Mouse (Mus musculus) embryonic facial prominence, embryonic 15.5 days (tissue): ENCODE results near the gene Dhrs9. TPM values are rescaled to one million over a fixed set of nuclear protein-coding genes. Genes with fewer than 3 reads are reported as not detected.
"Not testable (repeated sequence)": the region's sequence is repeated elsewhere in the genome, so short reads cannot be mapped to it uniquely, and the experiment has no call there.

Source experiments
- ATAC-seq: fragments of 200-750 bp; cut with Nextera tagmentation; 2 replicates; pipeline ENCODE4 v1.8.0; 2017; ENCODE audit warnings: low read depth, moderate TSS enrichment; ENCODE audit not compliant: insufficient number of reproducible peaks, low FRiP score, low TSS enrichment
- H3K27ac ChIP-seq: fragments of 300-500 bp; sonication (generic); replicated peaks from 2 replicates; pipeline ENCODE4 v1.5.1; 2015; ENCODE audit warnings: mild to moderate bottlenecking, inconsistent platforms
- H3K27me3 ChIP-seq: fragments of 300-500 bp; sonication (generic); 2 replicates; pipeline ENCODE4 v1.6.1; 2015; ENCODE audit warnings: inconsistent platforms
- H3K36me3 ChIP-seq: fragments of 300-500 bp; sonication (generic); 2 replicates; pipeline ENCODE4 v1.6.1; 2015; ENCODE audit warnings: mild to moderate bottlenecking, inconsistent platforms
- H3K4me1 ChIP-seq: fragments of 300-500 bp; sonication (generic); 2 replicates; pipeline ENCODE4 v1.6.1; 2015; ENCODE audit warnings: inconsistent platforms
- H3K4me2 ChIP-seq: fragments of 300-500 bp; sonication (generic); replicated peaks from 2 replicates; pipeline ENCODE4 v1.6.1; 2015; ENCODE audit warnings: mild to moderate bottlenecking, inconsistent platforms
- H3K4me3 ChIP-seq: fragments of 300-500 bp; sonication (generic); replicated peaks from 2 replicates; pipeline ENCODE4 v1.5.1; 2015; ENCODE audit warnings: mild to moderate bottlenecking, inconsistent platforms
- H3K9ac ChIP-seq: fragments of 300-500 bp; sonication (generic); 2 replicates; pipeline ENCODE4 v1.6.1; 2015; ENCODE audit warnings: inconsistent platforms
- H3K9me3 ChIP-seq: fragments of 300-500 bp; sonication (generic); replicated peaks from 2 replicates; pipeline ENCODE4 v1.6.1; 2016; ENCODE audit warnings: inconsistent platforms
- WGBS: fragments of 180-500 bp; shearing (Covaris S2); methylation state at CpG from one replicate; pipeline ENCODE4 v1.1.7; 2015; 5-methylcytosine and 5-hydroxymethylcytosine counted together
- polyA plus RNA-seq: library from polyadenylated mRNA; unstranded; fragments of >200 nt; fragmentation: Nextera tagmentation; extraction: Ambion mirVana; gene quantifications from 2 replicates; pipeline ENCODE4 v1.2.1, GENCODE M21; 2015

Dhrs9 gene
- polyA plus RNA-seq, result 0.18 and 0.32 TPM in 2 replicates

DNA sequence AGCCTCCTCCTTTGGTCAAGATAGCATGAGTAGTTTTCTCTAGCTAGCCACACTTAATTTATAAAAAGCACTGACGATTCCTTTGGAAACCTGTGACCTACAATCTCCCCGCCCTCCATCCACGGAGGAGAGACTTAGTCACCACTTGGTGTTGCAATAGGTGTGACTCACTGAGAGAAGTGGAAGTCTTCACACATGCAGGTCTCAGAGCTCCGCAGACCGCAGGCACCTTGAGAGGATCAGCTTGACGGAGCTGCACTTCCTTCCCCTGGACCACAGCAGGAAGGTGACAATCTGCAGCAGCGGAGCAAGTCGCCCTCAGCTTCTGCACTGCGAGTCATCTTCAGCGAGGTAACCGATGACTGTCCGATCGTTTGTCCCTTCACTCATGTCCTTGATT is at the start of gene Dhrs9:
Gene Dhrs9, plus strand, starts transcription at position 165 of the 400 bp plus-strand sequence.
- no peak for ATAC-seq
- Histone ChIP-seq H3K9me3 (no peaks in the 10 kb centered on the region), H3K4me1 (no peaks in the 10 kb centered on the region), H3K9ac (no peak within 1 kb of the TSS), H3K27ac (no peak within 1 kb of the TSS), H3K4me3 (no peak within 1 kb of the TSS), H3K27me3 (no peaks in the 10 kb centered on the region), H3K36me3 (no peaks in the 10 kb centered on the region), H3K4me2 (no peak within 1 kb of the TSS)
- 74% methylated on average over 13 of the region's 13 CpGs for WGBS

DNA sequence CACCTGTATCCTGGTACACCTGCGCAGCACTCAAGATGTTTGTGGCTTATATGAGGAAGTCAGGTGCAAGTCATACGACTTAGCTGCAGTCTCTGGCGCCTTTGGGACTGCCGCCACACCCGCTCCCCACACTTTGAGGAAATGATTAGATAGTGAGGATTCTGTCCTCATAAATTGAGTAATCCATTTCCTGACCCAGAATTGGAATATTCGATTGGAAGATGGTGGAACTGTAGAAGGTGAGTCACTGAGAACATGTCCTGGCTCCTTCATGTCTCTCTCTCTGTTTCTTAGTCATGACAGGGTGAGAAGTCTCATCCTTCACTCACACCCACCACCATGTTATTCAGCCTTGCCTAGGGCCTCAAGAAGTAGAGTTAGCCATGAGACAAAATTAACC is 48.7 kb upstream of the Dhrs9 start:
- 80% methylated on average over 6 of the region's 6 CpGs for WGBS

DNA sequence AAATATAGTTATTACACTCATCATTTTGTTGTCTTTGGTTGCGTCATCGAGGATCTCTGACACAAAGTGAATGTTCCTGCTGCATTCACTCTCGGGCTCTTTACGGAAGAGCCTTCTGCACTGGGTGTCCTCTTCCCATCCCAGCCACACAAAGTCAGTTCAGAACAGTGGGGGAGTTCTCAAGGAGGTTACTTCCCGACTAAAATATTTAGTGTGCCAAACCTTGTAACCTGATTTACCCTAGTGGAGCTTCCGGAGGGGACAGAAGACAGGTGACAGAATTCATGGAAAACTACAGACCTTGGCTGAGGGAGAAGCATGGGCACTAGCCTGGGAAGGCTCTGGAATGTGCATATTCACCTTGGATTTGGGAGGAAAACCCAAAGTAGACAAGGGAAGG is 38.7 kb upstream of the Dhrs9 start:
- H3K9me3 ChIP-seq, result no peaks in the 10 kb centered on the region
- no peaks in the 10 kb centered on the region for H3K27me3 ChIP-seq
- no peak overlapping the region for H3K9ac ChIP-seq
- H3K4me3 ChIP-seq, result no peak overlapping the region
- H3K4me2 ChIP-seq, result no peak overlapping the region
- no peaks in the 10 kb centered on the region for H3K4me1 ChIP-seq
- 90% methylated on average over 6 of the region's 6 CpGs for WGBS
- no peak overlapping the region for H3K27ac ChIP-seq
- ATAC-seq, result no peak
- H3K36me3 ChIP-seq, result no peaks in the 10 kb centered on the region

More for the DNA sequence above, 48.7 kb upstream of the Dhrs9 start:
- not testable (repeated sequence) for H3K4me2 ChIP-seq, ATAC-seq, H3K36me3 ChIP-seq, H3K9ac ChIP-seq, H3K4me1 ChIP-seq, H3K27ac ChIP-seq, H3K27me3 ChIP-seq, H3K4me3 ChIP-seq, H3K9me3 ChIP-seq

GRCm38 (mm10) chr2:69342496-69343221 is 37.6 kb upstream of the Dhrs9 start, which contains the start of gene Abcb11:
Gene Abcb11, minus strand, starts transcription at chr2:69342616.
- no peak within 1 kb of the TSS for H3K4me3 ChIP-seq
- no peak within 1 kb of the TSS for H3K27ac ChIP-seq
- ATAC-seq, result no peak
- no peaks in the 10 kb centered on the region for H3K9me3 ChIP-seq
- no peak within 1 kb of the TSS for H3K4me2 ChIP-seq
- H3K27me3 ChIP-seq, result no peaks in the 10 kb centered on the region
- H3K9ac ChIP-seq, result no peak within 1 kb of the TSS
- no peaks in the 10 kb centered on the region for H3K4me1 ChIP-seq
- 80% methylated on average over 9 of the region's 9 CpGs for WGBS
- no peaks in the 10 kb centered on the region for H3K36me3 ChIP-seq

DNA sequence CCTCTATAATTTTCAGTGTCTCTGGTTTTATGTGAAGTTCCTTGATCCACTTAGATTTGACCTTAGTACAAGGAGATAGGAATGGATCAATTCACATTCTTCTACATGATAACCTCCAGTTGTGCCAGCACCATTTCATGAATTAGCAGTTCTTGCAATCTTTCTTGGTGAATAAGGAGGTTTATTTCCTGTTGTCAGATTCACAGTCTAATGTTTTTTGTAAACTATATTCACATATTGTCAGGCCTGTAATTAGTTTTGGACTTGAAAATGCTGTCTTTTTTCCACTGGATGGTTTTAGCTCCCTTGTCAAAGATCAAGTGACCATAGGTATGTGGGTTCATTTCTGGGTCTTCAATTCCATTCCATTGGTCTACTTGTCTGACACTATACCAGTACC is 24.8 kb upstream of the Dhrs9 start:
- H3K4me1 ChIP-seq, H3K9ac ChIP-seq, H3K4me3 ChIP-seq, H3K9me3 ChIP-seq, H3K36me3 ChIP-seq, H3K4me2 ChIP-seq, H3K27ac ChIP-seq, H3K27me3 ChIP-seq: not testable (repeated sequence)
- ATAC-seq, result peak; percentile 100

DNA sequence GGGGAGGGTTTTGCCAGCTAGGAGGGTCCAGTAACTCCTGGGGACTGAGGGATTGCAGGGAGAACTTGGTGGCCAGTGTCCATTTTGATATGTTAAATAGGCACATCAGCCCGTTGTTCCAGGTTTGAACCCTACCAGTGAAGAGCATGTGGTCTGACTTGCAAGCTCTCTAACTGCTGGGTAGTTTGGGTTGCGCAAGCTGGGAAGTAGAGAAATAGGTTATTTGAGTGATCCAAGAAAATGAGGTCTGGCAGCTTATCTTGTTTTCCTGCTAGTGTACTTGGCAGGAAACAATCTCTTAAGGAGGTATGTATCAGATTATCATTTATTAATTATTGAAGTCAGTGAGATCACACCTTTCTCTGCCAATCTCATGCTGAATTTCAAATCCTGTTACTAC is 15.4 kb upstream of the Dhrs9 start:
- Histone ChIP-seq H3K36me3 (no peaks in the 10 kb centered on the region), H3K27ac (no peak overlapping the region), H3K4me1 (no peaks in the 10 kb centered on the region), H3K9ac (no peak overlapping the region), H3K4me3 (no peak overlapping the region), H3K9me3 (no peaks in the 10 kb centered on the region), H3K27me3 (no peaks in the 10 kb centered on the region), H3K4me2 (no peak overlapping the region)
- 83% methylated on average over 2 of the region's 2 CpGs for whole genome bisulfite sequencing
- ATAC-seq, result no peak

- Histone ChIP-seq H3K9me3 (no peaks in the 10 kb centered on the region), H3K27ac (no peak overlapping the region), H3K27me3 (no peaks in the 10 kb centered on the region), H3K4me2 (no peak overlapping the region), H3K9ac (no peak overlapping the region), H3K36me3 (no peaks in the 10 kb centered on the region), H3K4me1 (no peaks in the 10 kb centered on the region), H3K4me3 (no peak overlapping the region)
- no peak for ATAC-seq
- 95% methylated on average over 1 of the region's 1 CpGs for WGBS
Measured at GRCm38 (mm10) chr2:69365275-69365674, 15.0 kb upstream of the Dhrs9 start.

DNA sequence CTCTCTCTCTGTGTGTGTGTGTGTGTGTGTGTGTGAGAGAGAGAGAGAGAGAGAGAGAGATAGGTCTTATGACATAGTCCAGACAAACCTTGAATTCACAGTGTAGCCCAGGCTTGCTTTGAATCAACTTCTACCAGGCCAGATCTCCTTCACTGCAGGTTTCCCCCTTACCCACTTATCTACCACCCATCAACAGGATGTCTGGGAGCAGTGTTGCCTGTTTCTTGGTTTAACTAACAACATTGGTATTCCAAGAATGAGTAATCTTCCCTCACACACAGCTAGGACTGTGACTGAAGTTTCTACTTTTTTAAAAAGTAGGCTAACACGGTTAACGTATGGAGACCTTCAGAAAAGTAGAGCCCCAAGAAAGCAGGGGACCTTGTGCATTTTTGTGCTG is 3.5 kb upstream of the Dhrs9 start:
- Histone ChIP-seq H3K4me2 (no peak overlapping the region), H3K27ac (no peak overlapping the region), H3K4me3 (no peak overlapping the region), H3K27me3 (no peaks in the 10 kb centered on the region), H3K9me3 (no peaks in the 10 kb centered on the region), H3K36me3 (no peaks in the 10 kb centered on the region), H3K4me1 (no peaks in the 10 kb centered on the region), H3K9ac (no peak overlapping the region)
- no peak for ATAC-seq
- 64% methylated on average over 2 of the region's 2 CpGs for WGBS

GRCm38 (mm10) chr2:69379801-69380200 is 444 bp upstream of the Dhrs9 start:
- no peak overlapping the region for H3K4me3 ChIP-seq
- no peaks in the 10 kb centered on the region for H3K27me3 ChIP-seq
- no peak overlapping the region for H3K9ac ChIP-seq
- ATAC-seq, result no peak
- WGBS, result 46% methylated on average over 1 of the region's 1 CpGs
- H3K27ac ChIP-seq, result no peak overlapping the region
- H3K4me2 ChIP-seq, result no peak overlapping the region
- no peaks in the 10 kb centered on the region for H3K36me3 ChIP-seq
- no peaks in the 10 kb centered on the region for H3K4me1 ChIP-seq
- H3K9me3 ChIP-seq, result no peaks in the 10 kb centered on the region

- no peak overlapping the region for H3K4me2 ChIP-seq
- H3K9me3 ChIP-seq, result no peaks in the 10 kb centered on the region
- no peaks in the 10 kb centered on the region for H3K36me3 ChIP-seq
- no peak for ATAC-seq
- no peaks in the 10 kb centered on the region for H3K4me1 ChIP-seq
- H3K9ac ChIP-seq, result no peak overlapping the region
- H3K27ac ChIP-seq, result no peak overlapping the region
- 46% methylated on average over 8 of the region's 8 CpGs for WGBS
- no peak overlapping the region for H3K4me3 ChIP-seq
- no peaks in the 10 kb centered on the region for H3K27me3 ChIP-seq
Measured at GRCm38 (mm10) chr2:69381740-69382139, 1.5 kb downstream of the Dhrs9 start.

DNA sequence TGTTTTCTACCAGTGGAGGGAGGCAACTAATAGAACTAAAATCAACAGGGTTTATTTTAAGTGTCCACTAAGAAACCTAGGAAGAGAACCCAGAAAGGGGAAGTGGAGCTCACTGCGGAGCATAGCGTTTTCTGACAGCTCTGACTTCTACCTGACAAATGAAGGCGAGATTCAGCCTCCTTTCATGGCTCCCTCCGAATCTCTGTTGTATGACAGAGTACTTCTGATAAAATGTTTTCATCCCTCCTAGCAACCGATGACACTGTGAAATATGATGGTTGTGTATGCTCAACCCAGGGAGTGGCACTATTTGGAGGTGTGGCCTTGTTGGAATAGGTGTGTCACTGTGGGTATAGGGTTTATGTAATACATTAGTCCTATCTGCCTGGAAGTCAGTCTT is 2.6 kb downstream of the Dhrs9 start:
- H3K9me3 ChIP-seq, result no peaks in the 10 kb centered on the region
- H3K4me3 ChIP-seq, result no peak overlapping the region

More for the DNA sequence above, 2.6 kb downstream of the Dhrs9 start:
- no peaks in the 10 kb centered on the region for H3K4me1 ChIP-seq
- H3K27me3 ChIP-seq, result no peaks in the 10 kb centered on the region
- no peak overlapping the region for H3K9ac ChIP-seq
- 86% methylated on average over 5 of the region's 5 CpGs for WGBS
- H3K36me3 ChIP-seq, result no peaks in the 10 kb centered on the region
- no peak for ATAC-seq
- no peak overlapping the region for H3K4me2 ChIP-seq
- no peak overlapping the region for H3K27ac ChIP-seq
